Mouse (Mus musculus) WW6 (cell line): Measurements from ENCODE around the gene Cfdp1.
"Not testable (repeated sequence)": the region's sequence is repeated elsewhere in the genome, so short reads cannot be mapped to it uniquely, and the experiment has no call there.

ENCODE experiments used
- DNase-seq: peaks from one replicate; pipeline ENCODE4 v3.0.0-alpha.2; 2013; ENCODE audit warnings: low read depth, low spot score

The Cfdp1 gene

GRCm38 (mm10) chr8:111863280-111863679, 9.2 kb upstream of the Cfdp1 start:
- DNase-seq, result no peak

- DNase-seq, result peak; percentile 60
Observed at GRCm38 (mm10) chr8:111855977-111856376, 1.9 kb upstream of the Cfdp1 start.

GRCm38 (mm10) chr8:111853219-111853618, 872 bp downstream of the Cfdp1 start:
- not testable (repeated sequence) for DNase-seq

- no peak for DNase-seq
Observed at GRCm38 (mm10) chr8:111846746-111847145, 7.3 kb downstream of the Cfdp1 start.

DNA sequence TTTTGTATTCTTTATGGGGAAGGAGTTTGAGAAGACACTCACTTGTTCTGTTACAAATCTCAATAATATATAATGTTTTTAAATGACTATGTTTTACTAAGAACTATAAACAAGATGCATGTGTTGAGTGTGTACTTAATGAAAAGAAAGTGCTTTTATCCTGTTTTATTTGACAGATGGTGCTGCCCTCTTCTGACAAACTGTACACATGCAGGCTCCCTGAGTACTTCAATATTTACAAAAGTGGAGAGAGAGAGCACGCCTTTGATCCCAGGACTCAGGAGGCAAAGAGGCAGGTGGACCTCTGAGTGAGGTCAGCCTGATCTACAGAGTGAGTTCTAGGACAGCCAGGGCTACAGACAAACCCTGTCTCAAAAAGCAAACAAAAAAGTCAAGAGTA, 18.6 kb downstream of the Cfdp1 start:
- no peak for DNase-seq

- DNase-seq, result no peak
Observed at GRCm38 (mm10) chr8:111834011-111834410, 20.1 kb downstream of the Cfdp1 start.

DNA sequence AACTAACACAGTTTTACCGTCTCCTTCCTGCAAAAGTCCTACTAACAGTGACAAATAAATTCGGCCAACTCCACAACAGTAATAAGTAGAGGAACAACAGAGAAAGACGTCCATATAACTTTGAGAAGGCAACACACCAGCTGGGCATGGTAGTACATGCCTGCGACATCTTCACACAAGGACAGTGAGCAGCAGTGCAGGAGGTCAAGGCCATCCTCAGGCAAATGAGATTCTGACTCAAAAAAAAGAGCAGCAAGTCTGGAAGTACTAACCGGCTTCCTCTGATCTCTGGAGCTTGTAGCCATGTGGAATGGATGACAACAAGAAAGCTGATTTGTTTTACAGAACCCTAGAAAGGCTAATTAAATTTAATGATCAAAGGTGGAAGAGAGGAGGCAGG, 21.1 kb downstream of the Cfdp1 start:
- no peak for DNase-seq

- DNase-seq, result no peak
Observed at GRCm38 (mm10) chr8:111831996-111832395, 22.1 kb downstream of the Cfdp1 start.

- DNase-seq, result no peak
Observed at GRCm38 (mm10) chr8:111828595-111828994, 25.5 kb downstream of the Cfdp1 start.

DNA sequence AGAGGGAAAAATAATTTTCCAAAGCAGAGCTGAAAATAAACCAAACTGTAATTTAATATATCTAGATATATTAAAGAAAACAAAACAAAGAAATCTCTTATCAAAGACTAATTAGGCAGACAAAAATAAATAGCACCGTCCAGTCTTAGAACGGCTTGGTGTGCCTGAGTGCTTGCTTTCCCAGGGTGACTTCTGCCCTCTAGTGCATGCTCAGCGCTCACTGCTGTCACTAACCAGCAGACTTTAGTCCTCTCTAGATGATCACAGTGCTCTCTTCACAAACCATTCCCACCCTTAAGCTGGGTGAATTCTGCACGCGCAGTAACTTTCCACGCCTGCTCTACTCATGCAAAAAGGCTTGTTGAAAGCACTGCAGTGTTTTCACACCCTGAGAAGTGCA, 28.9 kb downstream of the Cfdp1 start:
- no peak for DNase-seq

GRCm38 (mm10) chr8:111824334-111824733, 29.8 kb downstream of the Cfdp1 start:
- no peak for DNase-seq

GRCm38 (mm10) chr8:111821199-111821598, 32.9 kb downstream of the Cfdp1 start:
- no peak for DNase-seq

- no peak for DNase-seq
Observed at GRCm38 (mm10) chr8:111820691-111821090, 33.4 kb downstream of the Cfdp1 start.

DNA sequence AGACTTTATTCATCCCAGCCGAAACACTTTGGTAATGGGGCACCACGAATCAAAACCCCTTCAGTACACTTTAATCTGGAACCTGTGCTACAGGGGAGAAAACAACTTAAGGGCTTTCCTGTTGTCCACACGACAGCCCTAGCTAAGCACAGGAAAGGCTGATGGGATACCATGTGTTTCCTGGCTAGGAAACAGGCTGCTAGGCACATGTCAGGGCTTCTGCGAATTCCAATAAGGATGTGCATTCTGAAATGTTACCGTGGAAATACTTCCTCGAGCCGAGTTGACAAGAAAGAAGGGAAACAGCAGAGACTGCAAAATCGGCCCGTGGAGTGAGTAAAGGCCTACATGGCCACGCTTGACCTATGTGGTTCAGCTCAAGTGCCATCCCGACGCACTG, 34.1 kb downstream of the Cfdp1 start:
- no peak for DNase-seq

- no peak for DNase-seq
Observed at GRCm38 (mm10) chr8:111818556-111818955, 35.5 kb downstream of the Cfdp1 start.

- no peak for DNase-seq
Observed at GRCm38 (mm10) chr8:111815078-111815477, 39.0 kb downstream of the Cfdp1 start.

GRCm38 (mm10) chr8:111813818-111814217, 40.3 kb downstream of the Cfdp1 start:
- no peak for DNase-seq

DNA sequence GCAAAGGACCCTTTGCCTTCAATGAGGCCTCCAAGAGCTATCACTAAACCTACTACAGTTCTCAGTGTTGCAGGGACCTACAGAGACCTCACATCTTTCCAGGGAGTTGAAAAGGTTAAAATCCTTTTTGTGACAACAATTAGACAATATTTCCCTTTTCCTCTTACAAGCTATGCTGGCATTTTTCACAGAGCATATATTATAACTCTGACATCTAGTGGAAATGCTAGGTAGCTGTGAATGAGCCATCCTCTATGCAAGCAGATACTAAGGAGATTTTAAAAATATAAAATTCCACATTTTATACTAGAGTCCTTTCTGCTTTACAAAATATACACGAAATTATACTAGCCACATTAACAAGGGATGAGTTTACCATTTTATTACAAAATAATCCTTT, 41.3 kb downstream of the Cfdp1 start:
- no peak for DNase-seq

DNA sequence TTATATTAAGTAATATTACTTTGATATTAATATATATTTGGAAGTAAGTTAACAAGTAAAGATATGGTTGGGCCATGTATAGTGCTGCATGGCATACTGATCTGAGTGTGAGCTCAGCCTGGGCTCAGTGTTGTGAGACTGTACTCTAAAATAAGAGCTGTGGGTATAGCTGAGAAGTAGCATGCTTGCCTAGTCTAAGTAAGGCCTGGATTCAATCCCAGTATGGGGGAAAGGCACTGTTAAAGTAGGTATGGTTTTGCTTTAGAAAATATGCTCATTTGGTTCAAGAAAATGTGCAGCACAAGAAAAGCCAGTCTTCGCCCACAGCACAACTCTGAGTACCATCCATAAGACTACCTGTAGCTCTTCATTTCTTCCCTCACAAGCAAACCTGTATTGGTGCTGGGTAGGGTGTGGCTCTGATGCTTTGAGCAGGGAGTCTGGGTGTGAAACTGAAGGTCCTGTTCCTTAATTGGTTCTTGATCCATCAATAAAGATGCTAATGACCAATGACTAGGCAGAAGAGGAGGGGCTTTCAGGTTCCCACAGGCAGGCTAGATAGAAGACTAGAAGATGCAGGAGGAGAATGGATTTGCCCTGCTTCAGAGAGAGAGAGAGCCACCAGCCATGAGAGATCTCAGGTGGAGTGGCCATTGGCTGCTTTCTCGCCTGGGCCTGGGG, 43.3 kb downstream of the Cfdp1 start:
- DNase-seq, result peak; percentile 59

DNA sequence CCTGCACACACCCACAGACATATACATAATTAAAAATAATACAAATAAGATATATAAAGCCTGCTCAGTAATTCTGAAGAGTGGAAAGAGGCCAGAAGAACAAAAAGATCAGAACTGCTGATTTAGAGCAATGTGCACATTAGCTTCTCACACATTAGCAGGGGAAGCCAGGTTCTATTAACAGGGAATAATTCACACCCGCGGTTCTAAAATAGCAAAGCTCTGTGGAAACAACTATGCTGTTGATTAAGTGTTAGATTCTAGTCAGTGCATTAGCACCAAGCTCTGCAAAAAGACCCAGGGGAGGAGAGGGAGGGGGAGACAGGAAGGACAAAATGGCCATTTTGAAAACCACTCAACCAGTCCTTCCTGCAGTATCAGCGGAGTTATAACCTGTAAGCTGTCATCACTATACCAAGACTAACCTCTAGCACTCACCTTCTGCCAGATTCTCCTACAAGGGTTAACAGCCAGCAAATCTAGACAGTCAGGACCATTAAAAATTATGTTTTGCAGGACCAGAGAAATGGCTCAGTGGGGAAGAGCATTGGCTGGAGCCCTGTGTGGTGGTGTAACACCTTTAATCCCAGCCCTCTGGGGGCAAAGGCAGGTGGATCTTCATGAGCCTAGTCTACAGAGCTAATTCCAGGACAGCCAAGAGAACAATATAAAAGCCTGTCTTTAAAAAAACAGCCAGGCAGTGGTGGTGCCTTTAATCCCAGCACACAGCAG, 45.0 kb downstream of the Cfdp1 start:
- DNase-seq, result no peak

DNA sequence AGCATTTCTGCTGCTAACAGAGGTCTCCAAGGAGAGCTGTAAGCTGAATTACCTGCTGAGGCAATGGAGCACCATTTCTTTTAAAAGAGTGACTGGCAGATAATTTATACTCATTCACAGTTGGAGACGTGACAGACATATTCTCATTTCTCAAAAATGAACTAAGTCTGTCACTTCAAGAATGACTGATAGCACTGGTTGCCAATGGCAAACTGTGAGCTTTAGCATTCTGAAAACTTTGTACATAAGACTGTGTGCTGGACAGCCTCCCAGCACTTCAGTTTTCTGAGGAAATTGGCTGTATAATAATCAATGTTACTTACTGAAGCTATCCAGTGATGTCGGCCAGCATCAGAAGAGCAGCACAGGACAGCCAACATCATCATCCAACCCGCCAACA, 46.1 kb downstream of the Cfdp1 start:
- DNase-seq, result no peak

GRCm38 (mm10) chr8:111803362-111803761, 50.7 kb downstream of the Cfdp1 start:
- DNase-seq, result no peak

GRCm38 (mm10) chr8:111802256-111802655, 51.8 kb downstream of the Cfdp1 start:
- DNase-seq, result no peak
